In the genomic region with DNA sequence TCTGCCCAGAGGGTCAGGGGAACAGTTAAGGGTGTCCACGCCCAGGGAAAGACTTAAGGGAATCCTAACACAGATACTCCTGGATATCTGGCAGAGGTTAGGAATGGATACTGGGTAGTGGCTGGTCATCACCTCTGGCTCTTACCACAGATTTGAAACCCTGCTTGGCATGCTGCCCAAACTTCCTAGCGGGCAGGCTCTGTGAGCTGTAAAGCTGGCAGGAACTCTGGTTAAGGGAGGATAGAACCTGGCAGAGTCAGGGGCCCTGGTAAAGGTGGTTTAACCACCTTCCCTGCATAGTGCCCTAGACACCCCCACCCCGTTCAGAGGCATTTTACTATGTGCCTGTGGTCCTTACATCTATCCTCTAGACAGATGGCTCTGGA, we compare ENCODE assay signal across 7 mouse cellular contexts. TPM values are rescaled to one million over a fixed set of nuclear protein-coding genes. Genes with fewer than 3 reads are reported as not detected.
DNase-seq lines count a peak whose midpoint lies in the region; ATAC-seq and TF ChIP-seq lines count a peak whose summit lies in the region.

No protein-coding gene starts in this region.

- no peak for TF ChIP-seq POLR2A in kidney, adult 2 months (IDR thresholded peaks at IDR 0.05; ENCODE audit: low read depth, low read length)

- peaks cover 5% of the 10 kb centered on the region; the same call in 1 of the 2 replicates for H3K9me3 ChIP-seq in heart, embryonic 15.5 days (replicated peaks)

- H3K4me1 ChIP-seq in kidney, adult 2 months (ENCODE audit: control insufficient read depth, insufficient read depth, low read length): no peaks in the 10 kb centered on the region
- H3K4me1 ChIP-seq in heart, embryonic 15.5 days (replicated peaks): peaks cover 36% of the 10 kb centered on the region

- no peak overlapping the region for H3K4me2 ChIP-seq in heart, embryonic 15.5 days

- peak; percentile 34 for DNase-seq in kidney, adult 2 months
- no peak for DNase-seq in kidney, adult 11 months
- DNase-seq in 3T3-L1 (ENCODE audit: low read depth, low spot score): peak; percentile 50
- peak; percentile 8 for DNase-seq in Muller cell, postnatal 12 days (ENCODE audit: inconsistent ontology term)
- no peak for DNase-seq in embryo, embryonic 11 days
- DNase-seq in urinary bladder, postnatal 10 days (ENCODE audit: low spot score): no peak

- no peak overlapping the region for H3K4me3 ChIP-seq in kidney, adult 2 months (ENCODE audit: insufficient read depth, low read depth, low read length)
- no peak overlapping the region for H3K4me3 ChIP-seq in heart, embryonic 15.5 days

- H3K9ac ChIP-seq in heart, embryonic 15.5 days: no peak overlapping the region

- no peak for TF ChIP-seq CTCF in kidney, adult 2 months (conservative IDR thresholded peaks at IDR 0.05; ENCODE audit: insufficient read depth, insufficient read length, low read depth, low read length)

- 53% methylated on average over 3 of the region's 3 CpGs for WGBS in kidney, adult 2 months
- 30% methylated on average over 3 of the region's 3 CpGs for WGBS in heart, embryonic 15.5 days

- ATAC-seq in heart, embryonic 15.5 days (replicated peaks; ENCODE audit: insufficient number of reproducible peaks, insufficient read depth, low FRiP score, low read depth): peak; percentile 20; the same call in 1 of the 2 replicates

- H3K36me3 ChIP-seq in kidney, adult 2 months (ENCODE audit: control insufficient read depth, insufficient read depth, low read length): no peaks in the 10 kb centered on the region
- H3K36me3 ChIP-seq in heart, embryonic 15.5 days: peaks cover 22% of the 10 kb centered on the region

- H3K27me3 ChIP-seq in kidney, adult 2 months (replicated peaks; ENCODE audit: control insufficient read depth, insufficient read depth, low read length): no peaks in the 10 kb centered on the region
- no peaks in the 10 kb centered on the region for H3K27me3 ChIP-seq in heart, embryonic 15.5 days

- H3K27ac ChIP-seq in kidney, adult 2 months (ENCODE audit: insufficient read depth, low read depth, low read length): no peak overlapping the region
- H3K27ac ChIP-seq in heart, embryonic 15.5 days: peak overlapping the region; percentile 0; the same call in 1 of the 2 replicates

RNA-seq across cellular contexts. Expression of a gene that starts 46.8 kb away (rescaled TPM):
- 0.48 and 1.0 TPM in 2 replicates for polyA plus RNA-seq in kidney, adult 2 months (2012; rRNA removed)
- 3.0 and 3.7 TPM in 2 replicates for polyA plus RNA-seq in heart, embryonic 15.5 days (2015; fragmentation: Nextera tagmentation; extraction: Ambion mirVana)

Comparison
In these comparisons a context has a peak if more than half of its experiments do, and no peak if none do; other contexts are left out.
1. DNase-seq: peak in kidney, adult 2 months (single experiment), 3T3-L1 (single experiment) and Muller cell, postnatal 12 days (single experiment); none in kidney, adult 11 months (single experiment), embryo, embryonic 11 days (single experiment) and urinary bladder, postnatal 10 days (single experiment).